Mouse (Mus musculus) midbrain, embryonic 16.5 days (tissue): ENCODE measurements at regions not wholly inside any gene's neighbourhood (a gene's known extent, or its start where the extent isn't known, plus 50 kb on each side); places are given as distances from the start of the nearest gene placed in this dataset.
"Not testable (repeated sequence)": the region's sequence is repeated elsewhere in the genome, so short reads cannot be mapped to it uniquely, and the experiment has no call there.

Experiments used
- ATAC-seq: fragments of 200-750 bp; cut with Nextera tagmentation; 2 replicates; pipeline ENCODE4 v1.8.0; 2017; ENCODE audit warnings: moderate TSS enrichment
- H3K27ac ChIP-seq: fragments of 300-500 bp; sonication (generic); 2 replicates; pipeline ENCODE4 v1.5.1; 2014; ENCODE audit warnings: mild to moderate bottlenecking, low read length, mixed read lengths
- H3K27me3 ChIP-seq: fragments of 300-500 bp; sonication (generic); 2 replicates; pipeline ENCODE4 v1.6.1; 2014; ENCODE audit warnings: low read depth, low read length, mixed read lengths; ENCODE audit not compliant: control insufficient read depth, insufficient read depth
- H3K36me3 ChIP-seq: fragments of 300-500 bp; sonication (generic); 2 replicates; pipeline ENCODE4 v1.6.1; 2014; ENCODE audit warnings: mild to moderate bottlenecking, low read length, moderate library complexity, mixed read lengths; ENCODE audit not compliant: control insufficient read depth, insufficient read depth
- H3K4me1 ChIP-seq: fragments of 300-500 bp; sonication (generic); 2 replicates; pipeline ENCODE4 v1.6.1; 2014; ENCODE audit warnings: mild to moderate bottlenecking, low read length, mixed read lengths; ENCODE audit not compliant: control insufficient read depth, insufficient read depth
- H3K4me2 ChIP-seq: fragments of 300-500 bp; sonication (generic); 2 replicates; pipeline ENCODE4 v1.6.1; 2014; ENCODE audit warnings: mild to moderate bottlenecking, low read length, mixed read lengths
- H3K4me3 ChIP-seq: fragments of 300-500 bp; sonication (generic); 2 replicates; pipeline ENCODE4 v1.5.1; 2014; ENCODE audit warnings: low read depth, mild to moderate bottlenecking, low read length, moderate library complexity, mixed read lengths
- H3K9ac ChIP-seq: fragments of 300-500 bp; sonication (generic); 2 replicates; pipeline ENCODE4 v1.6.1; 2014; ENCODE audit warnings: low read depth, low read length, mixed read lengths
- H3K9me3 ChIP-seq: fragments of 300-500 bp; sonication (generic); replicated peaks from 2 replicates; pipeline ENCODE4 v1.6.1; 2014; ENCODE audit warnings: mild to moderate bottlenecking, low read length, mixed read lengths; ENCODE audit not compliant: control insufficient read depth, poor library complexity, severe bottlenecking
- WGBS: fragments of 180-500 bp; shearing (Covaris S2); extraction: QIAGEN DNeasy Blood & Tissue Kit; methylation state at CpG from one replicate; pipeline ENCODE4 v1.1.7; 2014; 5-methylcytosine and 5-hydroxymethylcytosine counted together

- Histone ChIP-seq H3K27ac (no peak overlapping the region), H3K4me2 (no peak overlapping the region), H3K4me1 (no peaks in the 10 kb centered on the region), H3K9ac (no peak overlapping the region), H3K4me3 (no peak overlapping the region), H3K27me3 (no peaks in the 10 kb centered on the region), H3K36me3 (no peaks in the 10 kb centered on the region), H3K9me3 (no peaks in the 10 kb centered on the region)
- no peak for ATAC-seq
- 76% methylated on average over 7 of the region's 7 CpGs for WGBS
These were observed 167.2 kb upstream of the 2610301B20Rik start for GRCm38 (mm10) chr4:10707016-10707657.

GRCm38 (mm10) chr4:10707658-10708056 is 166.6 kb upstream of the 2610301B20Rik start:
- Histone ChIP-seq H3K36me3 (no peaks in the 10 kb centered on the region), H3K4me2 (no peak overlapping the region), H3K4me3 (no peak overlapping the region), H3K27ac (no peak overlapping the region), H3K4me1 (no peaks in the 10 kb centered on the region), H3K27me3 (no peaks in the 10 kb centered on the region), H3K9ac (no peak overlapping the region), H3K9me3 (no peaks in the 10 kb centered on the region)
- WGBS = 39% methylated on average over 2 of the region's 2 CpGs
- no peak; the same call in 1 of the 2 replicates for ATAC-seq

- ATAC-seq = no peak
- H3K9ac ChIP-seq = no peak overlapping the region
- 77% methylated on average over 11 of the region's 11 CpGs for WGBS
These were observed 162.3 kb upstream of the 2610301B20Rik start for GRCm38 (mm10) chr4:10711939-10712533.

GRCm38 (mm10) chr4:10723341-10723740 is 151.0 kb upstream of the 2610301B20Rik start:
- no peak for ATAC-seq

More at GRCm38 (mm10) chr4:10711939-10712533, 162.3 kb upstream of the 2610301B20Rik start:
- Histone ChIP-seq H3K27ac (no peak overlapping the region), H3K4me2 (no peak overlapping the region), H3K4me1 (no peaks in the 10 kb centered on the region), H3K36me3 (no peaks in the 10 kb centered on the region), H3K9me3 (no peaks in the 10 kb centered on the region), H3K27me3 (no peaks in the 10 kb centered on the region), H3K4me3 (no peak overlapping the region)

GRCm38 (mm10) chr4:10727894-10728293 is 146.4 kb upstream of the 2610301B20Rik start:
- H3K9ac ChIP-seq = no peak overlapping the region
- H3K4me2 ChIP-seq = no peak overlapping the region
- H3K27me3 ChIP-seq = no peaks in the 10 kb centered on the region
- WGBS = 79% methylated on average over 3 of the region's 3 CpGs
- no peak overlapping the region for H3K4me3 ChIP-seq
- no peaks in the 10 kb centered on the region for H3K4me1 ChIP-seq
- no peak for ATAC-seq
- H3K9me3 ChIP-seq = no peaks in the 10 kb centered on the region
- H3K27ac ChIP-seq = no peak overlapping the region
- no peaks in the 10 kb centered on the region for H3K36me3 ChIP-seq

More at GRCm38 (mm10) chr4:10723341-10723740, 151.0 kb upstream of the 2610301B20Rik start:
- Histone ChIP-seq H3K27me3 (no peaks in the 10 kb centered on the region), H3K36me3 (no peaks in the 10 kb centered on the region), H3K4me3 (no peak overlapping the region), H3K9ac (no peak overlapping the region), H3K4me2 (no peak overlapping the region), H3K27ac (no peak overlapping the region), H3K9me3 (no peaks in the 10 kb centered on the region), H3K4me1 (no peaks in the 10 kb centered on the region)
- 78% methylated on average over 4 of the region's 4 CpGs for WGBS

- Histone ChIP-seq H3K9ac (no peak overlapping the region), H3K4me3 (no peak overlapping the region), H3K4me2 (no peak overlapping the region), H3K27ac (no peak overlapping the region), H3K27me3 (no peaks in the 10 kb centered on the region), H3K4me1 (no peaks in the 10 kb centered on the region), H3K9me3 (no peaks in the 10 kb centered on the region), H3K36me3 (no peaks in the 10 kb centered on the region)
- 93% methylated on average over 3 of the region's 3 CpGs for WGBS
- no peak for ATAC-seq
These were observed 129.1 kb upstream of the 2610301B20Rik start for GRCm38 (mm10) chr4:10745207-10745606.

DNA sequence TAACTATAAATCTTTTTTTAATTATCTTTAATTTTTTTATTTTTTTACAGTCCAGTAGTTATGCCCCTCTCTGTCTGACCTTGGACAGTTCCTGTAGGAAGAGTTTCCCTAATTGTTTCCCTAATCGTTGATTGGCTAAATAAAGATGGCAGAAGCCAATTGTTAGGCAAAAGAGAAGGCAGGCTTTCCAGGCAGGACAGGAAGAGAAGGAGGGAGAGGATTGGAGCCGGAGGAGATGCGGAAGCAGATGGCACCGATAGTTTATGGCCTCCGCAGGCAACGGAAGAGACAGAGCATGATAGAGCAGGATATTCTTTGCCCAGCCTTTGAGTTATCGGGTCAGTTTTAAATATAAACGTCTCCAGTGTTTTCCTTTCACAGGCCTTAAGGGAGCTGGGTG is 125.5 kb upstream of the 2610301B20Rik start:
- no peaks in the 10 kb centered on the region for H3K9me3 ChIP-seq
- no peaks in the 10 kb centered on the region for H3K4me1 ChIP-seq
- no peak for ATAC-seq
- WGBS = 91% methylated on average over 8 of the region's 8 CpGs
- no peak overlapping the region for H3K27ac ChIP-seq
- H3K9ac ChIP-seq = no peak overlapping the region
- H3K36me3 ChIP-seq = no peaks in the 10 kb centered on the region
- H3K27me3 ChIP-seq = no peaks in the 10 kb centered on the region
- H3K4me2 ChIP-seq = no peak overlapping the region
- no peak overlapping the region for H3K4me3 ChIP-seq

DNA sequence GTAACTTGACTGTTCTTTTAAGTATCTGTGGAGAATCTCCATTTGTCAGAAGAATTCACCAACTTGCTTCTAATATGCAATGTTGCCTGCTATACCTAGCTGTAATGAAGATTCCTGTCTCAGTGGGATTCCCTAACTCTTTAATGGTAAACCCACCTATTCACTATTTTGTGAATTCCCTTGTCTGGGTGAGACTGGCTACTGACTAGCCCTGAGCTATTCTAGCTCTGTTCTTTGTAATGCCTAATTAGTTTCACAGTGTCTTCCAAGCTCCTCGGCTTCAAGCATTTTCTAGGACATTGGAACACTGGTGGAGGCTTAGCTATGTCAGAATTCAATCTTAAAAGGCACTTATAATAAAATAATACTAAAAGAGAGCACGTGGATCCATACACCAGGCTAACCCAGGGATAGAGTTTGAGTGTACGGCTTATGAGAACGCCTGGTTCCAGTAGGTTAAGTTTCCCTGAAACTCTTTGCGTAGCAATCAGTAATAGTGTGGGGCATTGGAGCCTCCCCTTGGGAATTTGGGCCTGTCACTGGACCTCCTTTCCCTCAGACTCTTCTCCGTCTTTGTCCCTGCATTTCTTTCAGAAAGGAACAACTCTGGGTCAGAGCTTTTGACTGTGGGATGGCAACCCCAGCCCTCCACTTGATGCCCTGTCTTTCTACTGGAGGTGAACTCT is 123.8 kb upstream of the 2610301B20Rik start:
- H3K4me2 ChIP-seq, H3K27me3 ChIP-seq, H3K36me3 ChIP-seq, H3K4me1 ChIP-seq, H3K27ac ChIP-seq, H3K4me3 ChIP-seq, H3K9me3 ChIP-seq, H3K9ac ChIP-seq: not testable (repeated sequence)
- WGBS = 45% methylated on average over 6 of the region's 6 CpGs
- 0 out of 2 replicates have a peak, but pooled peaks have one; percentile 75 for ATAC-seq

DNA sequence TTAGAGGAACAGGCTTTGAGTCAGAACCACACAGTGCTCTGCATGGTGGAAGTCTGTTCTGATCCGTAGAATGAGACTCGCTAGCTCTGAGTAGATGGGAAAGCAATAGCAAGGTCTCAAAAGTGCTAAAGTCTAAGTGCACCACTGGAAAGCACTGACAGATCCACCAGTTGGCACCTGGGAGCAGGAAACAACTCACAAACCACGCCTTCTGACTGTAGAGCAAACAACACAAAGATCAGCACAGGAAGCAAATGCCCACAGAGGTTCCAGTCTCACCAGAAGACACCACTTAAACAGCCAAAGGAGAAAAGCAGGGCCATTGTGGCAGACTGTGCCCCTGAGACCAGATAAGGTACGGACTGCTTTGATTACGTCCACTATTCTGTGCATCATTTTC is 121.1 kb upstream of the 2610301B20Rik start:
- H3K4me2 ChIP-seq = no peak overlapping the region
- H3K4me3 ChIP-seq = no peak overlapping the region
- H3K27ac ChIP-seq = no peak overlapping the region
- H3K9ac ChIP-seq = no peak overlapping the region
- H3K9me3 ChIP-seq = no peaks in the 10 kb centered on the region
- no peak for ATAC-seq
- 89% methylated on average over 5 of the region's 5 CpGs for WGBS
- no peaks in the 10 kb centered on the region for H3K4me1 ChIP-seq
- H3K36me3 ChIP-seq = no peaks in the 10 kb centered on the region
- no peaks in the 10 kb centered on the region for H3K27me3 ChIP-seq
